Mouse (Mus musculus): ENCODE data around the gene Smad3. TPM values are rescaled to one million over a fixed set of nuclear protein-coding genes. Genes with fewer than 3 reads are reported as not detected.

The Smad3 gene
- polyA plus RNA-seq, 3 experiments from 2014 or later, result 16.5 to 24.6 (median 16.8) TPM

GRCm38 (mm10) chr9:63696463-63697105, 61.2 kb downstream of the Smad3 start:
- no peak for ATAC-seq

GRCm38 (mm10) chr9:63691960-63692359, 65.8 kb downstream of the Smad3 start:
- ATAC-seq, result no peak

GRCm38 (mm10) chr9:63690511-63690910, 67.3 kb downstream of the Smad3 start:
- peak; percentile 43 for ATAC-seq

- ATAC-seq, result no peak
Observed at GRCm38 (mm10) chr9:63687413-63688015, 70.3 kb downstream of the Smad3 start.

- no peak for ATAC-seq
Observed at GRCm38 (mm10) chr9:63685352-63685751, 72.4 kb downstream of the Smad3 start.

- ATAC-seq, result no peak
Observed at GRCm38 (mm10) chr9:63684277-63684676, 73.5 kb downstream of the Smad3 start.

- ATAC-seq, result no peak
Observed at GRCm38 (mm10) chr9:63682943-63683342, 74.9 kb downstream of the Smad3 start.

- no peak for ATAC-seq
Observed at GRCm38 (mm10) chr9:63682301-63682700, 75.5 kb downstream of the Smad3 start.

- peak; percentile 41 for ATAC-seq
Observed at GRCm38 (mm10) chr9:63678076-63678475, 79.7 kb downstream of the Smad3 start.

GRCm38 (mm10) chr9:63677621-63678020, 80.2 kb downstream of the Smad3 start:
- no peak for ATAC-seq

- no peak for ATAC-seq
Observed at GRCm38 (mm10) chr9:63674613-63675012, 83.2 kb downstream of the Smad3 start.

- no peak for ATAC-seq
Observed at GRCm38 (mm10) chr9:63673494-63673805, 84.3 kb downstream of the Smad3 start.

- ATAC-seq, result no peak
Observed at GRCm38 (mm10) chr9:63672797-63673493, 84.8 kb downstream of the Smad3 start.

- ATAC-seq, result no peak
Observed at GRCm38 (mm10) chr9:63669816-63670215, 88.0 kb downstream of the Smad3 start.

GRCm38 (mm10) chr9:63668621-63669020, 89.2 kb downstream of the Smad3 start:
- ATAC-seq, result no peak

GRCm38 (mm10) chr9:63667373-63667724, 90.4 kb downstream of the Smad3 start:
- no peak for ATAC-seq

GRCm38 (mm10) chr9:63666612-63667372, 91.0 kb downstream of the Smad3 start:
- ATAC-seq, result no peak

- no peak for ATAC-seq
Observed at GRCm38 (mm10) chr9:63664792-63665646, 92.8 kb downstream of the Smad3 start.

GRCm38 (mm10) chr9:63664300-63664745, 93.5 kb downstream of the Smad3 start:
- no peak for ATAC-seq

- ATAC-seq, result no peak
Observed at GRCm38 (mm10) chr9:63663222-63663621, 94.6 kb downstream of the Smad3 start.

GRCm38 (mm10) chr9:63662759-63663158, 95.0 kb downstream of the Smad3 start:
- ATAC-seq, result no peak

- no peak for ATAC-seq
Observed at GRCm38 (mm10) chr9:63660691-63661090, 97.1 kb downstream of the Smad3 start.
